Comparison of ENCODE assay signal across 24 mouse cellular contexts in the genomic region with DNA sequence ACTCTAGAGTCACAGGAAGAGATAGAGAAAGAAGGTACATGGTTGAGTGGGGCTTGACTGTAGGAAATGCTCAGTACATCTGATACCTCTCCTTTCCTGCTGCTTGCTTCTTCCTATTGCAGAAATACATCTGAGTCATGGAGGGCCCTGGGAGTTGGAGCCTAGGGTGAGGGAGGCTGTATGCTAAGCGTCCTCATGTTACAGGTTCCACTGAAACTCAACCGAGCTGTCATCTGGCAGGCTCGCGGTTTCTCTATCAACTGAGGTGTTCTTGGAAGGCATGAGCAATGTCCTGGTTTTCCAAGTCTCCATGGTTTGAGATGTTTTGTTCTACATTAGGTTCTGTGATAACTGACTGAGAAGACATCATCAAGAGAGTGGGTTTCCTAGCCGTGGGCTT. TPM values are rescaled to one million over a fixed set of nuclear protein-coding genes. Genes with fewer than 3 reads are reported as not detected.
"Had no signal": no experiment of that assay in that cellular context is flagged by ENCODE, and none has a peak within 500 bp of the region (broad histone marks: within the 10 kb centered on the region; RNA-seq: fewer than 3 reads in every experiment).

No protein-coding gene starts in this region.

- H3K27ac ChIP-seq: limb, embryonic 15.5 days; liver, embryonic 12.5 days; midbrain, embryonic 15.5 days; stomach, embryonic 15.5 days had no signal

- H3K4me1 ChIP-seq: liver, embryonic 12.5 days; midbrain, embryonic 15.5 days; stomach, embryonic 15.5 days had no signal

- H3K27me3 ChIP-seq: limb, embryonic 15.5 days; liver, embryonic 12.5 days; midbrain, embryonic 15.5 days; stomach, embryonic 15.5 days had no signal

- DNase-seq: kidney, adult 8-10 months; kidney, postnatal 10 days; layer of hippocampus, postnatal 36 days; lung, embryonic 14.5 days; lung, postnatal 10 days; lung, postnatal 4 days; retina, postnatal 1 day; right cerebral cortex, postnatal 4 days; thymus, adult 2 months; thymus, postnatal 25 days had no signal

- H3K9ac ChIP-seq: limb, embryonic 15.5 days; liver, embryonic 12.5 days; lung, embryonic 14.5 days; midbrain, embryonic 15.5 days; stomach, embryonic 15.5 days had no signal

- H3K36me3 ChIP-seq: limb, embryonic 15.5 days; liver, embryonic 12.5 days; midbrain, embryonic 15.5 days; stomach, embryonic 15.5 days had no signal

- ATAC-seq: liver, embryonic 12.5 days; midbrain, embryonic 15.5 days had no signal

- H3K4me2 ChIP-seq: limb, embryonic 15.5 days; liver, embryonic 12.5 days; lung, embryonic 14.5 days; midbrain, embryonic 11.5 days; midbrain, embryonic 15.5 days; stomach, embryonic 15.5 days had no signal

- H3K4me3 ChIP-seq: limb, embryonic 15.5 days; liver, embryonic 12.5 days; midbrain, embryonic 15.5 days; stomach, embryonic 15.5 days had no signal

- H3K9me3 ChIP-seq: liver, embryonic 12.5 days; midbrain, embryonic 15.5 days; stomach, embryonic 15.5 days had no signal

RNA-seq across cellular contexts. Expression of a gene that starts 13.1 kb away (rescaled TPM):
- total RNA-seq: layer of hippocampus, postnatal 36 days; left cerebral cortex, adult 8-10 months; left cerebral cortex, postnatal 25 days; megakaryocyte, adult 5-6 weeks had no signal
- polyA plus RNA-seq: large intestine, adult 2 months; limb, embryonic 11.5 days; limb, embryonic 15.5 days; liver, embryonic 12.5 days; liver, embryonic 16.5 days; lung, embryonic 14.5 days; midbrain, embryonic 11.5 days; midbrain, embryonic 15.5 days; spleen, adult 2 months; stomach, embryonic 15.5 days; testis, adult 2 months; thymus, adult 2 months; urinary bladder, adult 2 months had no signal
